Mouse (Mus musculus) forebrain, embryonic 15.5 days (tissue): Measurements from ENCODE around the gene Cox17. TPM values are rescaled to one million over a fixed set of nuclear protein-coding genes. Genes with fewer than 3 reads are reported as not detected.

Experiments used
- ATAC-seq: fragments of 200-750 bp; cut with Nextera tagmentation; replicated peaks from 2 replicates; pipeline ENCODE4 v1.8.0; 2017; ENCODE audit warnings: mild to moderate bottlenecking, moderate TSS enrichment, moderate library complexity
- H3K27ac ChIP-seq: fragments of 300-500 bp; sonication (generic); replicated peaks from 2 replicates; pipeline ENCODE4 v1.5.1; 2015; ENCODE audit warnings: mild to moderate bottlenecking, inconsistent platforms
- H3K27me3 ChIP-seq: fragments of 300-500 bp; sonication (generic); 2 replicates; pipeline ENCODE4 v1.6.1; 2015; ENCODE audit warnings: inconsistent platforms
- H3K36me3 ChIP-seq: fragments of 300-500 bp; sonication (generic); 2 replicates; pipeline ENCODE4 v1.6.1; 2015; ENCODE audit warnings: mild to moderate bottlenecking, inconsistent platforms
- H3K4me1 ChIP-seq: fragments of 300-500 bp; sonication (generic); 2 replicates; pipeline ENCODE4 v1.6.1; 2015; ENCODE audit warnings: inconsistent platforms
- H3K4me2 ChIP-seq: fragments of 300-500 bp; sonication (generic); replicated peaks from 2 replicates; pipeline ENCODE4 v1.6.1; 2015; ENCODE audit warnings: mild to moderate bottlenecking, inconsistent platforms
- H3K4me3 ChIP-seq: fragments of 300-500 bp; sonication (generic); 2 replicates; pipeline ENCODE4 v1.5.1; 2015; ENCODE audit warnings: mild to moderate bottlenecking, inconsistent platforms
- H3K9ac ChIP-seq: fragments of 300-500 bp; sonication (generic); replicated peaks from 2 replicates; pipeline ENCODE4 v1.6.1; 2015; ENCODE audit warnings: mild to moderate bottlenecking, inconsistent platforms
- H3K9me3 ChIP-seq: fragments of 300-500 bp; sonication (generic); 2 replicates; pipeline ENCODE4 v1.6.1; 2016; ENCODE audit warnings: inconsistent platforms
- WGBS: fragments of 180-500 bp; shearing (Covaris S2); methylation state at CpG from one replicate; pipeline ENCODE4 v1.1.7; 2015; ENCODE audit warnings: mixed read lengths; 5-methylcytosine and 5-hydroxymethylcytosine counted together
- polyA plus RNA-seq: library from polyadenylated mRNA; unstranded; fragments of >200 nt; fragmentation: Nextera tagmentation; extraction: Ambion mirVana; gene quantifications from 2 replicates; pipeline ENCODE4 v1.2.1, GENCODE M21; 2015

The Cox17 gene
- polyA plus RNA-seq, 1 experiment from 2014 or later = 102 TPM

GRCm38 (mm10) chr16:38375182-38375581 is 28.4 kb downstream of the Cox17 start:
- no peak overlapping the region for H3K9ac ChIP-seq
- H3K9me3 ChIP-seq = no peaks in the 10 kb centered on the region
- WGBS = 87% methylated on average over 7 of the region's 7 CpGs
- no peaks in the 10 kb centered on the region for H3K27me3 ChIP-seq
- no peak for ATAC-seq
- peaks cover 11% of the 10 kb centered on the region for H3K4me1 ChIP-seq
- no peak overlapping the region for H3K4me3 ChIP-seq
- H3K4me2 ChIP-seq = no peak overlapping the region
- H3K27ac ChIP-seq = no peak overlapping the region
- no peaks in the 10 kb centered on the region for H3K36me3 ChIP-seq

- H3K36me3 ChIP-seq = no peaks in the 10 kb centered on the region
- H3K4me3 ChIP-seq = peak overlapping the region; percentile 24
- peak overlapping the region; percentile 45 for H3K4me2 ChIP-seq
- H3K27me3 ChIP-seq = no peaks in the 10 kb centered on the region
- ATAC-seq = peak; percentile 92
- no peaks in the 10 kb centered on the region for H3K9me3 ChIP-seq
- peak overlapping the region; percentile 49 for H3K9ac ChIP-seq
- peaks cover 11% of the 10 kb centered on the region for H3K4me1 ChIP-seq
- 32% methylated on average over 17 of the region's 17 CpGs for WGBS
- peak overlapping the region; percentile 68 for H3K27ac ChIP-seq
Observed at GRCm38 (mm10) chr16:38376163-38376840, 29.5 kb downstream of the Cox17 start.

- Histone ChIP-seq H3K27ac (peak overlapping the region; percentile 68), H3K4me3 (peak overlapping the region; percentile 24), H3K27me3 (no peaks in the 10 kb centered on the region), H3K9ac (peak overlapping the region; percentile 49), H3K4me2 (peak overlapping the region; percentile 45), H3K4me1 (peaks cover 11% of the 10 kb centered on the region), H3K9me3 (no peaks in the 10 kb centered on the region), H3K36me3 (no peaks in the 10 kb centered on the region)
- peak; percentile 66 for ATAC-seq
- 51% methylated on average over 8 of the region's 8 CpGs for WGBS
Observed at GRCm38 (mm10) chr16:38376841-38377249, 30.1 kb downstream of the Cox17 start.

DNA sequence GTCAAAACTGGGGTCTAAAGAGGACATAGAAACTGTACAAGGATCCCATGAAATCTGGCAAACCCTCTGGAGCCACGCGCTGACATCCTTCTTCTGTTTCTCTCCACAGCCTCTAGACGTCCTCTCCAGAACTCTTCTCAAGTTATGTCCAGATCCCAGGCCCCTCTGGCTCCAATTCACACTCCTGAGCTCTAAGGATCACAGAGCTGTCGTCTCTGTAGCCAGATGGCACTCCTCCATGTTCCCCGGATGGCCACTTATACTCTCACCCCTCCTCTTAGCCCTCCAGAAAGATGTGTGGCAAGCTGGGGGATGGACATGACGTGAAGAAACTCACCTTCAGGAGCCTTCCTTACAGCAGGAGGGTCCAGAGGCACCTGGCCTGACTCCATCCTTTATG is 30.8 kb downstream of the Cox17 start:
- H3K4me2 ChIP-seq = no peak overlapping the region
- ATAC-seq = no peak
- H3K27ac ChIP-seq = no peak overlapping the region
- H3K4me3 ChIP-seq = no peak overlapping the region
- H3K4me1 ChIP-seq = peaks cover 11% of the 10 kb centered on the region
- no peaks in the 10 kb centered on the region for H3K9me3 ChIP-seq
- H3K9ac ChIP-seq = no peak overlapping the region
- 90% methylated on average over 6 of the region's 6 CpGs for WGBS
- no peaks in the 10 kb centered on the region for H3K36me3 ChIP-seq
- no peaks in the 10 kb centered on the region for H3K27me3 ChIP-seq

DNA sequence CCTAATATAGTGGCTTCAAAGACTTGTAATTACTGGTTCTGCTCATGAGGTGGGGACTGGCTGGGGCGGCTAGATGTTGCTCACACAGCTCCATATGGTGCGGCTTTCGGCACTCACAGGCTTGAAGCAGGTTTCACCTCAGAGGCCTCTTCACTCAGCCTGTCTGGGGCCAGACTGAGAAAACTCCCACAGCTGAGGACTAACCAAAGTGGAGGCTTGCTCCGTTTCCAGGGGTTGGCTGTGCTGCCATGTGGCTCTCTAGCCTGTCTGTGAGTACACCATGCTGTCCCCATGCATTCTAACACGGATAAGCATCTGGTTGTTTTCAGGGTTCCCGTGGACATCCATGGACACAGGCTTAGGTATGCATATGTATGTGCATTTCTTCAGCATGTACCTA is 31.8 kb downstream of the Cox17 start:
- ATAC-seq = no peak
- no peak overlapping the region for H3K4me2 ChIP-seq
- WGBS = 91% methylated on average over 6 of the region's 6 CpGs
- H3K4me3 ChIP-seq = no peak overlapping the region
- peaks cover 11% of the 10 kb centered on the region for H3K4me1 ChIP-seq
- no peak overlapping the region for H3K27ac ChIP-seq
- no peaks in the 10 kb centered on the region for H3K27me3 ChIP-seq
- H3K36me3 ChIP-seq = no peaks in the 10 kb centered on the region
- no peaks in the 10 kb centered on the region for H3K9me3 ChIP-seq
- no peak overlapping the region for H3K9ac ChIP-seq

DNA sequence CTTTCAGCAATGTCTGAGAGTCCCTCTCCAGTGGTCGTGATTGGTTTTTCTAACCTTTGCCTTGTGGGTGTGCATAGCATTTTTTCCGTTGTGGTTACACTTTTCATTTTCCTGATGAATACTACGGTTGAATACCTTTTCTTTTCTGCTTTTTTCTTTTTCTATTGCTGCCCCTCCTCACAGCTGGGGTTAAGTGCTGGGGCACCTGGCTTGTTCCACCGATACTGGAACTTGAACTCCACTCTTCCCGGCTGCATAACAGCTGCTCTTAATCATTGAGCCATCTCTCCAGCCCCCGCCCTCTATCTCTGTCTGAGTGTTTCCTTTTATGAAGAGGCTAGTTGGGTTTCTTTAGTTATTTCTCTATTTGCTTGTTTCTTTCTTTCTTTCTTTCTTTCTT is 32.3 kb downstream of the Cox17 start:
- H3K27ac ChIP-seq = no peak overlapping the region
- H3K9me3 ChIP-seq = no peaks in the 10 kb centered on the region
- H3K4me2 ChIP-seq = no peak overlapping the region
- no peak overlapping the region for H3K9ac ChIP-seq
- H3K27me3 ChIP-seq = no peaks in the 10 kb centered on the region
- no peak overlapping the region for H3K4me3 ChIP-seq
- no peak for ATAC-seq
- WGBS = 63% methylated on average over 6 of the region's 6 CpGs
- no peaks in the 10 kb centered on the region for H3K36me3 ChIP-seq
- peaks cover 11% of the 10 kb centered on the region for H3K4me1 ChIP-seq

DNA sequence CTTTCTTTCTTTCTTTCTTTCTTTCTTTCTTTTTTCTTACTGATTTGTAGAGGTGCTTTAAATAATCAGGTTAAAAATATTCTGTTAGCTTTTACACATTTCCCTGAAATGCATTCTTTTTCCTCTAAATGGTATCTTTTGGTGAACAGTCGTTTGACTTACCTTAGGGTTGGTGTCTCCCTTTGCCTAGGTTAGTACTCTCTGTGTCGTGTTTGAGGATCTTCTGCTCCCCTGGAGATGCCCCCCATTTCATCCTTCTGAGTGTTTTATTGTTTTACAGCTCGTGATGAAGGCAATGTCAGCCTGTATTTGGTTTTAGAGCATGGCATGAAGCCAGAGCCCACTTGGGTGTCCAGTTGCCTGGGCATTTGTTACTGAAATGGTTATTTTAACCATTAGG is 32.7 kb downstream of the Cox17 start:
- Histone ChIP-seq H3K9ac (no peak overlapping the region), H3K9me3 (no peaks in the 10 kb centered on the region), H3K27ac (no peak overlapping the region), H3K36me3 (no peaks in the 10 kb centered on the region), H3K4me2 (no peak overlapping the region), H3K27me3 (no peaks in the 10 kb centered on the region), H3K4me3 (no peak overlapping the region), H3K4me1 (peaks cover 11% of the 10 kb centered on the region)
- 49% methylated on average over 3 of the region's 3 CpGs for WGBS
- no peak for ATAC-seq

DNA sequence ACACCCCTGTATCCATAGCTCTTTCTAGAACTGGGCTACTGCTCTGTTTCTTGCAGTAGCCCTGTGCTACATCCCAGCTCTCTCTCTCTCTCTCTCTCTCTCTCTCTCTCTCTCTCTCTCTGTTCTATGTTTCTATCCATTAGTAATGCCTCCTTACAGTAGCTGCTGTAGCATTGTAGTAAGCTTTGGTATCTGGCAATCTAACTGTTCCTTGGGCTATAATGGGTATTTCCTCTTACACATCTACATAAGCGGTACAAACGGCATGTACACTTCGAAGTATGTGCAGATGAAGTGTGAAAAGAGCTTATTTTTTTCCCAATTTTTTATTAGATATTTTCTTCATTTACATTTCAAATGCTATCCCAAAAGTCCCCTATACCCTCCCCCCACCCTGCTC is 33.1 kb downstream of the Cox17 start:
- Histone ChIP-seq H3K9ac (no peak overlapping the region), H3K9me3 (no peaks in the 10 kb centered on the region), H3K27me3 (no peaks in the 10 kb centered on the region), H3K4me1 (peaks cover 11% of the 10 kb centered on the region), H3K4me3 (no peak overlapping the region), H3K36me3 (no peaks in the 10 kb centered on the region), H3K27ac (no peak overlapping the region), H3K4me2 (no peak overlapping the region)
- no peak for ATAC-seq
- WGBS = 91% methylated on average over 3 of the region's 3 CpGs

- Histone ChIP-seq H3K9me3 (no peaks in the 10 kb centered on the region), H3K9ac (no peak overlapping the region), H3K4me2 (no peak overlapping the region), H3K4me3 (no peak overlapping the region), H3K27me3 (no peaks in the 10 kb centered on the region), H3K36me3 (no peaks in the 10 kb centered on the region), H3K4me1 (no peaks in the 10 kb centered on the region), H3K27ac (no peak overlapping the region)
- WGBS = 85% methylated on average over 2 of the region's 2 CpGs
- ATAC-seq = no peak
Observed at GRCm38 (mm10) chr16:38383683-38384082, 36.9 kb downstream of the Cox17 start.

DNA sequence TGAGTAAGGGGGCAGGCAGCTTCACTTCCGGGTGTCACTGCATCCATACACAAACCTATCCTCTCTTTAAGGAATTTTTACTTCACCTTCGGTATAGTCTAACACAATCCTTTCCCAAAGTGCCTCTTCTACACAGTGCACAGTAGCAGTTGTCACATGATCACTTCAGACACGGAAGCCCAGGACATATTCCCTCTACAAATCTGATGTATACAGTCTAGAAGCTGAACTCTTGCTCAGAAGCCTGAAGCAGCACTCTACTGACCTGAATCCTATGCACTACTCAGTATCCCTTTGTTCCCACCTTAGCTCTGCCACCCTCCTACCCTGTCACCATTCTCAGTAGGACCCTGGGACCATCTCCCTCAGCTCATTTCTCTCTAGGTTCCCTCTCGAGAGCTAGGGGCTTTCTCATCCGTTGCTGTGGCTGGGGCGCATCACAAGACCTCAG is 38.4 kb downstream of the Cox17 start:
- H3K9ac ChIP-seq = no peak overlapping the region
- H3K4me2 ChIP-seq = no peak overlapping the region
- no peak overlapping the region for H3K27ac ChIP-seq
- H3K4me1 ChIP-seq = no peaks in the 10 kb centered on the region
- ATAC-seq = no peak
- H3K36me3 ChIP-seq = no peaks in the 10 kb centered on the region
- H3K4me3 ChIP-seq = no peak overlapping the region
- H3K27me3 ChIP-seq = no peaks in the 10 kb centered on the region
- WGBS = 90% methylated on average over 6 of the region's 6 CpGs
- no peaks in the 10 kb centered on the region for H3K9me3 ChIP-seq

DNA sequence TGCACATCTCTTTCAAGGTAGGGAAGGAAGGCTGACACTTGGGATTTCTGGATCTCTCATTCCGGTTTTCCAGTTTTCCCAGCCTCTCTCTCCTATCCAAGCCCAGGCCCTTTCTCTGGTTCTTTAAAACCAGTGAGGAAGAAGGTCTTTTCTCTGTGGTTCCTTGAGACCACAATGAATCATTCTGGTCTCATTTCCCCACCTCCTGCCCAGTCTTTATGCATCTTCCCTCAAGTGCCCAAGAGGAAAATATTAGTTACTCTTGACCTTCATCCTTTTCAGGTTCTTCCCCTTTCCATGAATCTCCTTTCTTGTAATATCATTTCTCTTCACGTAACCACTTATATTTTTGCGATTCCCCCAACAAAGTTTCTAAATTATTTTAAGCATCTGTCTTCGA is 38.9 kb downstream of the Cox17 start:
- ATAC-seq = no peak
- Histone ChIP-seq H3K36me3 (no peaks in the 10 kb centered on the region), H3K4me1 (no peaks in the 10 kb centered on the region), H3K4me3 (no peak overlapping the region), H3K27ac (no peak overlapping the region), H3K9ac (no peak overlapping the region), H3K9me3 (no peaks in the 10 kb centered on the region), H3K27me3 (no peaks in the 10 kb centered on the region), H3K4me2 (no peak overlapping the region)
- WGBS = 96% methylated on average over 4 of the region's 4 CpGs

DNA sequence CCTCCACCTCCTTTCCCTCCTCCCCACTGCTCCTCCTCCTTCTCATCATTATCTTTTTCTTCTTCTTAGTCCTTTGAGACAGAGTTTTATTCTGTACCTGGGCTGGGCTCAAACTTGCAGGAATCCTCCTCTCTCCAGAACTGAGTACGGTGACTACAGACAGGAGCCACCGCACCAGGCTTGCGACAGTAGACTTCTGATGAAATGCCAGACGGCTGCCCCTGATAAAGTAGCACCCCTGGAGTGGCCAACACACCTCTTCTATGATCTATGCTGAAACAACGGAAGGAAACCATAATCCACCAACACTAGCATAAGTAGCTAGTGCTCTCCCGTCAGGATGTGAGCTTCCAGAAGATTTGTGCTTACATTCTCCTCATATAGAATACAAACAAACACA is 40.6 kb downstream of the Cox17 start:
- H3K4me2 ChIP-seq = no peak overlapping the region
- no peak overlapping the region for H3K9ac ChIP-seq
- no peak overlapping the region for H3K4me3 ChIP-seq
- no peaks in the 10 kb centered on the region for H3K27me3 ChIP-seq
- ATAC-seq = no peak
- H3K36me3 ChIP-seq = no peaks in the 10 kb centered on the region
- no peaks in the 10 kb centered on the region for H3K9me3 ChIP-seq
- 90% methylated on average over 6 of the region's 6 CpGs for WGBS
- no peak overlapping the region for H3K27ac ChIP-seq
- no peaks in the 10 kb centered on the region for H3K4me1 ChIP-seq

DNA sequence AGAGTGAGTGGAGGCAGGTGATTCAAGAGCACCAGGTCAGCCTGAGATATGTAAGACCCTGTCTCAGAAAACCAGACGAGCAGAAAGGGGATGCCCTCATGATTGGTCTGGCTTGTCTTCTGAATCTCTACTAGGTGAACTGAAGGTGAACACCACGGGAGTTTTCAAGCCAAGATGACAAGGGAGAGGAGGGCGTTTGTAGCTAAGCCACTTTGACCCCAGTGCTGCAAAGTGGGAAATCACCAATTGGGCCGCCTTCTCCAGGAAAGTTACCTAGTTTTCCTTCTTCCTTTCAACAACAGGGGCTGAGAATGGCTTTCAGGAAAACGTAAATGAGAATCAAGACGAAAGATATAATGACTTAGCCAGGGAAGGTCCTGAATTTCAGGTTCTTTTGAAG is 42.0 kb downstream of the Cox17 start:
- 78% methylated on average over 6 of the region's 6 CpGs for whole genome bisulfite sequencing

More for the DNA sequence above, 42.0 kb downstream of the Cox17 start:
- no peak for ATAC-seq
- Histone ChIP-seq H3K4me2 (no peak overlapping the region), H3K9me3 (no peaks in the 10 kb centered on the region), H3K27ac (no peak overlapping the region), H3K27me3 (no peaks in the 10 kb centered on the region), H3K4me3 (no peak overlapping the region), H3K9ac (no peak overlapping the region), H3K4me1 (no peaks in the 10 kb centered on the region), H3K36me3 (no peaks in the 10 kb centered on the region)
